Mouse (Mus musculus): ENCODE measurements around the gene Cul9.

Cul9 gene

DNA sequence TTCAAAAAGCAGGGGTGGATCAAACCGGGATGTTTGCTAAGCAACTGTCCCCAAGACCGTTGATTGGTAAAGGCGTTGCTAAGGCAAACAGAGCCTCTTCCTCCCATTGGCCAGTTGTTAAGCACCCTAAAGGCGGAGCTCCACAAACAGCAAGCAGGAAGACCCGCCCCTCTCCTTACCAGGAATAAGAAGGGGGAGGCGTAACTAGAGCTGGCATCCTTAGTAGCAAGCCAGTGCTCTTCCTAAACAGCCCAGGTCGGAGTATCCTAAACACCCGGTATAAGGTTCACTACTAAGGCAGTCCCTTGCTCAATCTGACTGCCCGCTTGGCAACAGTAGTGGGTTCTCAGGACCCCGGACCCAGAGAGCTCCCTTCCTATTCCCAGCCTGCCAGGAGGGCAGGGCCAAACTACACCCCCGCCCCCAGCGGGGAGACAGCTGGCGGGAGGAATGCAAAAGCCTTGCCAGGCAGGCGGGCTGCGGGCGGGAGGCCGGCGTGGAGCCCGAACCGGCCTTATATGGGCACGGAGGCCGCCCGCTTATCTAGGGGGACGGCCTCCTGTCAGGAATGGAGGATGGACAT, 6.7 kb upstream of the Cul9 start:
- peak; percentile 94 for DNase-seq

DNA sequence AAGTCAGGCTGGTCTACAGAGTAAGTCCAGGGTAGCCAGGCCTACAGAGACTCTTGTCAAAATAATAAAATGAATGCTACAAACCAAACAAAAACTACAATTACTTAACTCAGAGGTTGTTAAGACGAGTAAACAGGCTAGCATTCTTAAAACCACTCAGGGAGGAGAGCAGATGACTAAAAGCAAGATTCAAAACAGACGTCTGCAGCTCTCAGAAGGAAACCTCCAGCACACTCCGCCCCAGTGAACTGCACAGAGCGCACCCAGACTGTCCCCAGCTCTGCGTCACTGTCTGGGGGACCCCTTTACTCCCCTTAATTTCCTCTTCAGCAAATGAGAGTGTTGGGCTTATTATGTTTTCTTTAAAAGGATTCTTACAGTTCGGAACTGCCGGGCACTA, 6.0 kb upstream of the Cul9 start:
- no peak for DNase-seq

DNA sequence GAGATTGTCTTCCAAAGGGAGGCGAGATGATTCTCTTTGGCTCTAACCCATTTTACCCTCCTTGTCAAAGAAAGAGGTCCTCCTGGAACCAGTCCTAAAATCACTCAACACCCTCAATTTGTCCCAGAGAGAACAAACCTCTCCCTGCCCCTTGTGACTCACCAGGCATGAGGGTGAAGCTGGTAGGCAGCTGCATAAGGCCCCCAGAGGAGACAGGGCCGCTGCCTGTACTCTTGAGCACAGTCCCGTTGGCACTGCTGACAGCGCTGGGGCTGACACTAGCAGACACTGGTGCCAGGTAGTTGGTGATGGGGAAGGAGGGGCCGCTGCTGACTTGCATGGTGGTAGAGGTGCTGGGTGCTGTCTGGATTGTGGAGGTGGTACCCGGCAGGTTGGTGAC, 5.2 kb upstream of the Cul9 start:
- DNase-seq, result no peak

DNA sequence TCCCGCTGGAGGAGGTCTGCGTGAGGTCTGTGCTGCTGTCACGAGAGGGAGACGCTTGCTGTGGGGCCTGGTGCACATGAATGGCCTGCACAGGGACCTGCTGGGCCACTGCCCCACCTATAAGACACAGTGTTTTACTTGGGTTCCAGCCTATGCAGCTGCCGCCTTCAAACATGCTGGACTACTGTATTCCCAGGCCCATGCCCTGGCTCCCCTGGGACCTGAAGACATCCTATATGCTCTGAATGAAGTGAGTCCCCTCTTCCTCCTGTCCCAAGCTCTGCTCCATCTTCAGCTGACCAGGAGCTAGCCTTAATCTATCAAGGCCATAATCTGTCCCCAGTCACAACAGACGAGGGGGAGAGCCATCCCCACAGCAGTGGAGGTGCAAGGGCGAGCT, 4.7 kb upstream of the Cul9 start:
- no peak for DNase-seq

DNA sequence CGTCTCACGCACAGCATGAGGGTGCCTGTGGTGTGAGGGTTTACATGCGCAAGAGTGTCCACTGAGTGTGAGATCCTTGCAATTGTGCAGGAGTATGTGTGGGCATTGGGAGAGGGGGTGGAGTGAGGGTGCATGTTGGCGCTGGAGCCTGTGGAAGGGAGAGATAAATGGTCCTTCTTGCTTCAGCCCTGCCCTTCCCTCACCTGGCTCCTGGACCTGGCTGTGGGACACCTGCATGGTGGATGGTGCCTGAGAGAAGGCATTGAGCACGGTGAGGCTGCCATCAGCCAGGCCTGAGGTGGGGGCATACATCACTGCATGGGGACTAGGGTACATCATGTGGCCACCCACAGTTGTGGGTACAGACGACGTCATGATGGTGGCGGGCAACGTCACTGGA, 3.5 kb upstream of the Cul9 start:
- no peak for DNase-seq

DNA sequence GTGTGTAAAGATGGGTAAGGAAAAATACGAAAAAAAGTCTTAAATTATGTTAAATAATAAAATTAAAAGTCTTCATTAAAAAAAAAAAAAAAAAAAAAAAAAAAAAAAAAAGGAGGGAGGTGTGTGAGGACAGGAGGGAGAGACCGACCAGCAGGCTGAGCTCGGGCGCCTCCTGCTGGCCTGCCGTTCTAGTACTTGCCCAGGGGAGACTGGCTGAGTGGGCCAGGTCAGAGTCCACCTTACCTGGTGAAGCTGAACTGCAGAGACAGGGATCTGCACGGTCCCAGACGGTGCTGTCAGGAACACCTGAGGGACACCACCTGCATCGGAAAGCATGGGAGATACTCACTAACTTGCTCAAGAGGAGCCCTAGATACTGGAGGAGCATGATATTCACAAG, 3.0 kb upstream of the Cul9 start:
- no peak for DNase-seq

DNA sequence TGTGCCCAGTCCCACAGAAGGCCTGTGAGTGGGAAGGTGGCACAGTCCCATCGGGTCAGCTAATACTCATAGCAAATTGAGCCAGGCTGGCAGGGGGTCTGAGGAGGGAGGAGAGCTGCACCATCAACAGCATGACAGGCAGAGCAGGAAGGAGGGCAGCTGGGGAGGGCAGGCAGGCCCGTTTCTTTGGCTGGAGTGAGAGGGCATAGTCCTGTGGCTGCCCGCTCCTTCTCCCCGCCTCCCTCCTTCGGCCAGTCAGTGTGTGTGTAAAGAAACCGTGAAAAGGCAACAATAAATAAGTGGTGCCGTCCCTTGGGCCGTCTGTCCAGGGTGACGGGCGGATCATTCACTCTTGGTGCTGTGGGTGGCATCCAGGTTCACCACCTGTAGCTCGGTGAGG, 2.6 kb upstream of the Cul9 start:
- DNase-seq, result no peak

DNA sequence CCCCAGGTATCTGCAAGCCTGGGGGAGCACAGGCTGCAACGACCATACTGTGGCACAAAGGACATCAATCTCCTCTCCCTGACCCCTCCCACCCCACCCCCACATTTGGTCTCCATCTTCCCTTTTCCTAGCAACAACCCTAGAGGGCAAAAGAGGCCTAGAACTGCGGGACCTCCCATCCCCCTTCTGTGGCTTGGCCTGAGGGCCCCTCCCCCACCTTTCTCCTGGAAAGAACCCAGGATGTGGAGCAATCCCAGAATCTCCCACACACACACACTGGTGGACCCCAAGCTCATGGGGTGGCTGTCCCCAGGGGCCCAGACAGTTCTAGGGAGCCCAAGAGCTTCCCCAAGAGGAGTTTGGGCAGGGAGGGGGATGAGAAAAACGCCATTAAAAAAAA, 1.7 kb upstream of the Cul9 start:
- no peak for DNase-seq

DNA sequence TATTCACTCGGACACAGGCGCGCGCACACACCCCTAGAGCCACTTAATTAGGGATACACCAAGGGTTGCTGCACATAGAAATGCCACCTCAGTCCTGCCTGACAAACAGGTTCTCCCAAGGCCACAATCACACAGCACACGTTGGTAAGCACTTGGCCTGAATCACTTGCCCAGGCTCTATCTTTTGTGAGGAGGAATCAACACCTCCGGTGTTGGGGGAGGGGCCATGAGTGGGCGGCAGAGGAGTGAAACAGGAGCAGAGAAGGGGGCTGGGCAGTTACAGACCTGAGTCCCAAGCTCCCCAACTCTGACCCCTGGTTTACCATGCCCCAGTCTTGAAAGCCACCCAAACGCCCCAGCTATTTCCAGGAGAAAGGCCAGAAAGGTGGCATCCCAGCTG, 807 bp upstream of the Cul9 start:
- no peak for DNase-seq

DNA sequence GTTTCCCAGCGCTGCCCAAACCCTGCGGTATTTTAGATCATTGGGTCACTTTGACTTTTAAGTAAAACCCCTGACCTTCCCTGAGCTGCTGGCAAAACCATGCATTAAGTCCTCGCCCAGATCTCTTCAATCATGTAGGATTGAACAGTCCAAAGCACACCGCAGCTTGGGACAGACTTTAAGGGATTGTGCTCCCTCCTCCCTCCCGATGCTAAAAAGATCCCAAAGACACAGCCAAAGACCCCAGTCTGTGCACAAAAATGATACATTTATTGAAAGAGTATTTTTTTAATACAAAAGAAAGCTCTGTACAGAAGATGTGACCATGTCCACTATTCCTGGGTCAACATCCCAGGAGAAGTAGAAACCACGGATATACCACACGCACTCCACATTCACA, 403 bp upstream of the Cul9 start:
- no peak for DNase-seq

DNA sequence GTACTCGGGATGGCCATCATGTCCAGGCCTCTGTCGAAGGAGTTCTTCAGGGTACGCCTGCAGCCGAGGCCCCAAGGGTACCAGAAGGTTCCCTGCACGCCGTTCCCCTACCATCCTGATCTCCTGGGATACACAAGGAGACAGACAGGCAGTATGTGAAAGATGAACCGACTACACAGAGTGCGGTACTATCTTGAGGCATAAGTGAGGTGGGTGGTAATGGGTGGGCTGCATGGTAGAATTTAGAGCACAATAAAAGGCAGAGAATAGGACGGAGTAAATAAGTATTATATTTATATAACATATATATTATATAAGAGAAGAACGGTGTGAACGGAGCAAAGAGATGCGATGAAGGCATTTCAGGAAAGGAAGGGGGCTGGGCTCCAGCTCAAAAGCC, 2.5 kb downstream of the Cul9 start:
- DNase-seq, result no peak

DNA sequence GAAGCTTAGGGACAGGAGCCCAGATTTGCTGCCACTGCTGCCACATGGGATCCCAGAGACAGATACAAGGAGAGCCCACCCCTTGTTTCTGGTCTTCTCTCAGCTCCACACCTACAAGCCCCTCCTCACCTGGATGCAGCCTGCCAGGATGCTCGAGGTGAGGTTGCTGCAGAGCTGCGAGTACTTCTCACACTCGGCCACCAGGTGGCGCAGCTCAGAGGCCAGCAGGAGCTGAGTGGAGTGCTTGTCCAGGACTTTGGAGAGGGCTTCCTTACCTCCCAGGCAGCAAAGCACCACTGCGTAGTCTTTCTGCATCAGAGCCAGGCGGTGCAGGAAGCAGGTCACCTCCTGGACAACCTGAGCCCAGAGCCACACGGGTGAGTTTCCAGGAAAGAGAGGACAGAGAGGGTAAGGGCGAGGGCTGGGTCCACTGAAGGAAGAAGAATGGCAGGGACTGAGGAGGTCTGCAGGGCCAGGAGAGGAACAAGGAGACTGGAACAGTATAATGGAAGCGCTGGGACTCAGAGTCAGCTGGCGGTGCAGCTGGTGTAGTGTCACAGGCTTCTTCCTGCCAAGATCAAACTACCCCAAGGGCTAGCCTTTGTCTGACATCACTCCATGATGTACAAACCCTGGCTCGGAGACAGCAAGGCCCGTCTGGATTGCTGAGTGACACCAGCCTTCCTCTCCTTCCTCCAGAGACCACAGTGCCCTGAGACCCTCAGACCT, 20.4 kb downstream of the Cul9 start:
- peak; percentile 47 for DNase-seq

DNA sequence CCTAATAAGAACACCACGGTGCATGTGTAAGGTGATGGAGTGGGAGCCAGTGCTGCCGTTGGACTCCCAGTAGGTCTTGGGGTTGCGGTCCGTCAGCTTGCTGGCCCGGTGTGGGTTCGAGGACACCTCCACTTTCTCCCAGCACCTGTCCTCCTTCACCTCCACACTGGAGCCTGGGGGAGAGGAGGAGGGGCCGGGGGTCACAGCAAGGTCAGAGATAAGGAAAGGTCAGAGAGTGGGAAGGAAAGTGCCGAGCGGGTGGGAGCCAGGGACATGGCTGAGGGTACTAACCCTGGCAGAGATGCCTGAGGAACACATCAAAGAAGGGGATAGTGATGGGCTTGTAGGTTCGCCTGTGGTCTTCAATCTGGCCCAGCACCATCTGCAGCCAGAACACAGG, 21.1 kb downstream of the Cul9 start:
- no peak for DNase-seq

DNA sequence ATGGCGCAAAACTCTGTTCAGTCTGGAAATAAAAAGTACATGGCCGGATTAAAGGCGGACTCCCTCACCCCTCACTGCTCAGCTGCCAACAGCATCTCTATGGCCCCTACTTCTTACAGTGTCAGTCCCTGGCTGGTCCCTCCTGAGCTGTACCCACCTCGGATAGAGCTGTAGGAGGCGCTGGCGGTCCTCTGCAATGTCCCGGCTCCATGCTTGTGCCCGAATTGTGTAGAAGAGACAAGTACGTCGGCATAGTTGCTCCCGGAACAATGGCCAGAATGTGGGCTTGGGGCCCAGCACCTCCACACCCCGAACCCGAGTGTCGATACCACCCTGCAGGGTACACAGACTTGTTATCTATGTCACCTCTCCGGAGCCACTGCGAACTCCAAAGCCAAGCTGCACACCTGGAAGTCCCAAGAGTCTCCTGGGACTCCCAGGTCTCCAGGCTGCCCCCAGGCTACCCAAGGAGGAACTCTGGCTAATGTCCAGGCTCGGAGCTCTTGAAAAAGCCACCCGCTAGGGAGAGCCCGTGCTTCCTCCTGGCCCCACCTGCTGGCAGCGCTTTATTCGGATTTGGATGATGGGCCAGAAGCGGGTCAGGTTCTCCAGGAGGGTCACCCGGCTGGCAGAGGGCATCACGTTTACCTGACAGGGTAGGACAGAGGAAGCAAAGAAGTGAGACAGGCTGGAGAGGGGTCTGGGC, 24.1 kb downstream of the Cul9 start:
- DNase-seq, result no peak

DNA sequence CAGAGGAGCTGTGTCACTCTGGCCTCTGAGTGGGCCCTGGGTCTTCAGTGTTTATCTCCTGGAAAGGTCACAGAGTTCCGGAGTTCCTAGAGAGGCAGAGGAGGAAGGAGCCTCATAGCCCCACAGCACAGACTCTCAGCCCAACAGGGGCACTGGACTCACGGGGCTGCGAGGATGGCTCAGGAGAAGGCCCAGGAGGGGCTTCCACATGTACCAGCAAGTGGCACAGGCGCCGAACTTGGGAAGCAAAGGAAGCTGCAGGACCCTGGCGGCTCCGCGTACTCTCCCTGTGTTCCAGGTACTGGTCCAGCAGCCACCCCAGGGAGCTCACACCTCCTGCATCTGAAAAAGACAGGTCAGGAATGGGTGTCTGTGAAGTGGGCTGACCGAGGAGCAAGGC, 25.0 kb downstream of the Cul9 start:
- no peak for DNase-seq

DNA sequence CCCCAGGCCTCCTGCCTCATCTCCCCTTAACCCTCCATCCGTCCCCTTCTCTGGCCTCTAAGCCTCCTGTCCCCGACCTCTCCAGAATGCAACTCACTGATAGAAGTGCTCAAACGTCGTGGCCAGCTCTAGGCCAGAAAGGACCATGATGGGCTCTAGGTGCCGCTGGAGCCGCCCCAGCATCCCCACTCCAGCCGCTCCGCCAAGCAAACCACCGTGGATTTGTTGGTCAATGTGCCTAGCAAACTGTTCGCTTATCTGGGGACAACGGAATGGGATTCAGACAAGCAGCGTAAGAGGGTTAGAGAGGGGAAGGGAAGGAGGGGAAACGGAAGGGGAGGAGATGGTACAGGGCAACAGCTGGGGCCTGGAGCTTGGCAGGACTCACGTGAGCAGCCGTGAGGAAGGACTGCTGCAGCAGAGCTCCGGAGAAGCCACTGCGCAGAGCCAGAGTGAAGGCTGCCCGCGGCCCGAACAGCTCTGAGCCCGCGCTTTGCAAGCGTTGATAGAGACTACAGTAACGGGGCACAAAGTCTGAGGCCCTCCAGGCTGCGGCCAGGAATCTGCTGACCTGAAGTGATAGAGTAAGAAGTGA, 25.7 kb downstream of the Cul9 start:
- DNase-seq, result no peak

DNA sequence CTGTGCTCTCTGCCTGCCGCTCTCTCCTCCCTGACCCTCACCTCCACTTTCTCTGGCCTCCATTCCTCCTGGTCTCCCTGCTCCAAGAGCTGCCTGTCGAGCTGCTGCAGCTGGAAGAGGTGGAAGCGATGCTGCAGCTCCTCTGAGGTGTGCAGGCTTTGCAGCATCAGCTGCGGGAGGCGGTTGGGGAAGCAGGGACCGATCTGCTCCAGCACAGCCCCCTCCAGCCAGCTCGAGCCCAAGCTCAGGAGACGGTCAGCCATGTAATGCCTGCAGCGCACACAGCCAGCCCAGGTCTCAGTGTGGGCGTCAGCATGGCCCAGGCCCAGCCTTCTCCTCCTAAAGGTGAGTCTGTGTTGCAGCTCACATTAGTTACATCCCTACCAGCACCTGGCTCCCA, 26.2 kb downstream of the Cul9 start:
- no peak for DNase-seq

DNA sequence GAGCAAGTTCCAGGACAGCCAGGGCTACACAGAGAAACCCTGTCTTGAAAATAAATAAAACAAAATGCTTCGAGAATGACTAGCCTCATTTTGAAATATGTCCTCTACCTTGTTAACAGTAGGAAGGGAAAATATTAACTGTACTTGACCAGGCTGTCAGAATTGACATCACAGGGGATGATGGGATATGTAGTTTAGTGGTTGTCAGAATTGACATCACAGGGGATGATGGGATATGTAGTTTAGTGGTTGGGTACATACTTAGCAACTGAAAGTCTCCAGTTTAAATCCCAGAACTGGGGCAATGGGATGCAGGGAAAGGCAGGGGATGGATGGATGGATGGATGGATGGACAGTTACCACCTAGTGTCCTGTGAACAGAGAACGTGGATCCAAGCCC, 32.9 kb downstream of the Cul9 start:
- no peak for DNase-seq

DNA sequence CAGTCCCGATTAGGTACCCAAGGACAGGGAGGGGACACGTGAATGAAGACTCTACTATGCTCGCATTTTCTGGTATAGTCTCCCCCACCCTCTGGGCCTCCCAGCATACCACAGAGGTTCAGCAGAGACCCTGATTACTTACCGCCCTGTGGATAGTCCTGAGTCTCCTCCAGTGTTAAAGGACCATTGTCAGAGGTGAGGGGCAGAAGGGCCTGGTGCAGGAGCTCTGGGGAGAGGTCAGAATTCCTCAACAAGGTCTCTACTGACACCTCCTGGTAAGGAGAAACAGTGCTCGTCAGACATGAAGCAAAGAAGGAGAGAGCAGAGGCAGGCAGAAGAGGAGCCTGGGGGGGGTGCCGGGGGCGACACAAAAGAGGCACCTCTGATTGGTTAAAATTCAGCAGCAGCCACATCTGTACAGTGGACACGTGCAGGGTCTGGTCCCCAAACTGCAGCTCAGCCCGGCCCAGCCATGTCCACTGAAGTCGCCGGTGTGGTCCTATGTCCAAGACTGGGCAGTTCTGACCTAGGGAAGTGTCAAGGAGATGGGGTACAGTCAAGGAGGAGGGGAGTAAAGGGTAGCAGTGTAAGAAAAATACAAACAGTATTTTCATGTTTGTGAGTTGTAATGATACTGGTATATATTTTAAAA, 35.0 kb downstream of the Cul9 start:
- DNase-seq, result no peak

DNA sequence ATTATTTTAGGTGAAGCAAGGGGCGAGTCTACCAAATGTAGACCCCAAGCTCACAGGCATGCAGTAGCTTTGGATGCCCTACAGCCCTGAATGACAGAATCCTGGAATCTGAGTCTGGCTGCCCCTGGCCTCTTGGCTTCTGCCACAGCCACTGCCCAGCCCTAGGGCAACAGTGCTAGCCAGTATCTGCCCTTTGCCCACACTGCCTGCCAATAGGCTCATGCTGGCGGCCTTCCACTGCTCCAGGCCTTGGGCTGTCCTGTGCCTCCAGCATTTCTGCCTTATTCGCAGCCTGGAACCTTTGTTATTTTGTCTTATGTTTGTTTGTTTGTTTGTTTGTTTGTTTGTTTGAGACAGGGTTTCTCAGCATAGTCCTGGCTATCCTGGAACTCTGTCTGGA, 40.6 kb downstream of the Cul9 start:
- no peak for DNase-seq

DNA sequence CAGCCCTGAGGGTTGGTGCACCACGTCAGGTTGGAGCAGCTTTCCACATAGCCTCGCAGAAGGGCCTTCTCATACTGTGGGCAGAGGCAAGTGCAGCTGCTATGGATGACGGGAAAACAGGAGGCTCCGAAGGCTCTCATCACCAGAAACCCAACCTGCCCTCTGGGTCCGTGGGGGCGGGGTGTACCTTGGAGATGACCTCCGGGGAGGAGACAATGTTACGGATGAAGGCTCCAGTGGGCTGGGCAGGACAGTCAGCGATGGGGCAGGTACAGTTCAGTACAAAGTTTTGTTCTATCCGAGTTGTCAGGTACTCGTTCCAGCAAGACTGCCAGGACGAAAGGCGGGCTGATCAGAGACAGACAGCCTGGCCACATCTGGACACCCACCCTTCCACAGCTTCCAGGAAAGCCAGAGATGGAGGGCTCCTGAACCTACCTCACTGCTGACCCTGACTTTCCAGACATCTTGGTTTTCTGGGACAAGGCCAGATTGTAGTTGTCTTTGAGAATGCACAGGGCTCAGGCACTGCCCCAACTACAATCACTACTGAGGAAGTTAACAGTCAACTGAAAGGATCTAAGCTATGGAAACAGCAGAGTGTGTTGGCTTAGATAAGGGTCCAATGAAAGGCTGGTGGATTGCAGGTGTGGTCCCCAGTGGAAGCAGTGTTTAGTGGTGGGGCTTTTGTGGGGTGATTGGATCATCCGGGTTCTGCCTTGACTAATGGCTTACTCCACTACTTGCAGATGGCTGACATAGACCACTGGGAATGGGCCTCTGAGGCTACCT, 42.1 kb downstream of the Cul9 start:
- DNase-seq, result no peak

DNA sequence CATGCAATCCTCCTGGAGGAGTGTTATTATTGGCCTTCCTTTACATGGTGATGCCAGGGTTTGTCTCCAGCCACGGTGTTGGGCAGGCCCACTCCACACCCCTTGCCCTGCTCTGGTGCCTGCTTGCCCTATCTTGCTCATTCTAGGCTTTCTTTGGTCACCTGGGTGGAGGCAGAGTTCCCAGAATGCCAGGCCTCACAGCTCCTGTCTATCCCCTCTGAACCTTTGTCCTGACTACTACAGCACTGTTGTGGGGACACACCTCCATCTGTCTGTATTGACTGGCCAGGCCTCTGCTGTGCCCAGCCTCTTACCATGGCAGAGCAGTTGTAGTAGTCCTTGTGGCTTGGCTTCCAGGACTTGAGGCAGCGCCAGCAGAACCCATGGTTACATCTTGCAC, 43.4 kb downstream of the Cul9 start:
- no peak for DNase-seq

DNA sequence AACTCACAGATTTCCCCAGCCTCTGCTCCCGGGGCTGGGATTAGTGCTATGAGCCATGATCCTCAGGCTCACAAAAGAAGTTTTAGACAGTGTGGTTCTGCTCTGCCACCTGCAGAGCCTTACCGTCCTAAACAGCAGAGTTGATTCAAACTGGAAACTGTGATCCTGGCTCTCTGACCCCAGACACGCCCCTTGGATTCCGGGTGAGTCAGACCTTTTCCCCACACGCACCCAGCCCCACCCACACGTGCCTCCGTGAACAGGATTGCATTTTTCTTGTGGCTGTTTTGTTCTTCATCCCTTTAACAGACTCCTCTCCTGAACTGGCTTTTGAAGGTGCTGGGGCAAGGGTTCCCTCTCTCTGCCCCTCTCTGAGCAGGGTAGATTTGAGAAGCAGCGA, 48.2 kb downstream of the Cul9 start:
- no peak for DNase-seq

Data from right cerebral cortex, postnatal 25 days (tissue).